8 mouse cellular contexts compared by ENCODE assay signal in genomic region chr11:98741051-98741620, GRCm38 (mm10). TPM values are rescaled to one million over a fixed set of nuclear protein-coding genes. Genes with fewer than 3 reads are reported as not detected.
A peak's percentile ranks its signal among the peaks of the same experiment; 100 is the strongest.
DNase-seq lines count a peak whose midpoint lies in the region; ATAC-seq and TF ChIP-seq lines count a peak whose summit lies in the region.

No protein-coding gene starts in this region.

- H3K4me3 ChIP-seq in neural tube, embryonic 11.5 days (ENCODE audit: low read depth, low read length): peak overlapping the region; percentile 89
- peak overlapping the region; percentile 96 for H3K4me3 ChIP-seq in intestine, postnatal 0 days (ENCODE audit: low read depth, low read length)
- H3K4me3 ChIP-seq in neural tube, embryonic 15.5 days (replicated peaks): peak overlapping the region; percentile 92

- peak; percentile 45 for DNase-seq in embryo, embryonic 10.5 days (ENCODE audit: low spot score)
- no peak for DNase-seq in embryo, embryonic 10 days (ENCODE audit: low spot score)
- DNase-seq in neural tube, embryonic 11.5 days (ENCODE audit: low spot score): no peak
- no peak for DNase-seq in neural tube, embryonic 10.5 days (ENCODE audit: extremely low spot score, low spot score)
- DNase-seq in cerebellum, postnatal 25 days: no peak
- DNase-seq in retina, embryonic 14.5 days (ENCODE audit: low spot score): no peak

- H3K4me2 ChIP-seq in neural tube, embryonic 11.5 days (ENCODE audit: low read depth): peak overlapping the region; percentile 74
- peak overlapping the region; percentile 91 for H3K4me2 ChIP-seq in intestine, postnatal 0 days (replicated peaks; ENCODE audit: low read depth)
- H3K4me2 ChIP-seq in neural tube, embryonic 15.5 days: peak overlapping the region; percentile 94

- TF ChIP-seq CTCF in intestine, postnatal 0 days (IDR thresholded peaks at IDR 0.05; ENCODE audit: low read depth): no peak

- H3K4me1 ChIP-seq in neural tube, embryonic 11.5 days (ENCODE audit: control insufficient read depth, insufficient read depth, low read length): peaks cover 46% of the 10 kb centered on the region
- peaks cover 21% of the 10 kb centered on the region; the same call in 1 of the 2 replicates for H3K4me1 ChIP-seq in intestine, postnatal 0 days (replicated peaks; ENCODE audit: control insufficient read depth, insufficient read depth, low read length)
- H3K4me1 ChIP-seq in neural tube, embryonic 15.5 days: peaks cover 66% of the 10 kb centered on the region

- no peaks in the 10 kb centered on the region for H3K27me3 ChIP-seq in neural tube, embryonic 11.5 days (ENCODE audit: control insufficient read depth, insufficient read depth, low read length)
- no peaks in the 10 kb centered on the region for H3K27me3 ChIP-seq in intestine, postnatal 0 days (replicated peaks; ENCODE audit: control insufficient read depth, insufficient read depth, low read length)
- no peaks in the 10 kb centered on the region for H3K27me3 ChIP-seq in neural tube, embryonic 15.5 days (replicated peaks)

- H3K9me3 ChIP-seq in neural tube, embryonic 11.5 days (ENCODE audit: control insufficient read depth, low read length): no peaks in the 10 kb centered on the region
- H3K9me3 ChIP-seq in intestine, postnatal 0 days (ENCODE audit: control insufficient read depth): no peaks in the 10 kb centered on the region
- no peaks in the 10 kb centered on the region for H3K9me3 ChIP-seq in neural tube, embryonic 15.5 days (replicated peaks)

- ATAC-seq in neural tube, embryonic 11.5 days (ENCODE audit: insufficient read depth, low FRiP score, low TSS enrichment): 0 out of 2 replicates have a peak, but pooled peaks have one; percentile 1
- no peak for ATAC-seq in intestine, postnatal 0 days
- no peak for ATAC-seq in neural tube, embryonic 15.5 days (ENCODE audit: low FRiP score)

- H3K9ac ChIP-seq in neural tube, embryonic 11.5 days (ENCODE audit: low read length): peak overlapping the region; percentile 92
- peak overlapping the region; percentile 97 for H3K9ac ChIP-seq in intestine, postnatal 0 days (ENCODE audit: low read depth, low read length)
- peak overlapping the region; percentile 98 for H3K9ac ChIP-seq in neural tube, embryonic 15.5 days (replicated peaks)

- WGBS in neural tube, embryonic 11.5 days: 1% methylated on average over 16 of the region's 17 CpGs
- 0% methylated on average over 17 of the region's 17 CpGs for WGBS in intestine, postnatal 0 days
- under 1% methylated on average over 17 of the region's 17 CpGs for WGBS in neural tube, embryonic 15.5 days

- no peaks in the 10 kb centered on the region for H3K36me3 ChIP-seq in neural tube, embryonic 11.5 days (ENCODE audit: control insufficient read depth, insufficient read depth, low read length)
- no peaks in the 10 kb centered on the region for H3K36me3 ChIP-seq in intestine, postnatal 0 days (ENCODE audit: control insufficient read depth, insufficient read depth)
- no peaks in the 10 kb centered on the region for H3K36me3 ChIP-seq in neural tube, embryonic 15.5 days

- peak overlapping the region; percentile 89 for H3K27ac ChIP-seq in neural tube, embryonic 11.5 days (ENCODE audit: low read depth, low read length)
- peak overlapping the region; percentile 98 for H3K27ac ChIP-seq in intestine, postnatal 0 days (ENCODE audit: low read depth, low read length)
- peak overlapping the region; percentile 99 for H3K27ac ChIP-seq in neural tube, embryonic 15.5 days (replicated peaks)

RNA-seq across cellular contexts. Expression of gene Thra, which starts 0.7 kb away (rescaled TPM):
- polyA plus RNA-seq in neural tube, embryonic 11.5 days (2014; fragmentation: Nextera tagmentation; extraction: Ambion mirVana): 32.0 and 34.7 TPM in 2 replicates
- 32.4 and 39.1 TPM in 2 replicates for polyA plus RNA-seq in intestine, postnatal 0 days (2015; fragmentation: Nextera tagmentation; extraction: Ambion mirVana)
- 104 and 125 TPM in 2 replicates for polyA plus RNA-seq in neural tube, embryonic 15.5 days (2015; fragmentation: Nextera tagmentation; extraction: Ambion mirVana)

RNA-seq across cellular contexts. Expression of gene Med24, which starts 11.9 kb away (rescaled TPM):
- polyA plus RNA-seq in neural tube, embryonic 11.5 days (2014; fragmentation: Nextera tagmentation; extraction: Ambion mirVana): 67.6 and 74.5 TPM in 2 replicates
- polyA plus RNA-seq in intestine, postnatal 0 days (2015; fragmentation: Nextera tagmentation; extraction: Ambion mirVana): 14.7 and 18.5 TPM in 2 replicates
- polyA plus RNA-seq in neural tube, embryonic 15.5 days (2015; fragmentation: Nextera tagmentation; extraction: Ambion mirVana): 59.6 and 60.9 TPM in 2 replicates

RNA-seq across cellular contexts. Expression of gene Nr1d1, which starts 34.0 kb away (rescaled TPM):
- polyA plus RNA-seq in neural tube, embryonic 11.5 days (2014; fragmentation: Nextera tagmentation; extraction: Ambion mirVana): 1.5 and 1.9 TPM in 2 replicates
- 4.1 and 5.1 TPM in 2 replicates for polyA plus RNA-seq in intestine, postnatal 0 days (2015; fragmentation: Nextera tagmentation; extraction: Ambion mirVana)
- 3.8 and 4.0 TPM in 2 replicates for polyA plus RNA-seq in neural tube, embryonic 15.5 days (2015; fragmentation: Nextera tagmentation; extraction: Ambion mirVana)

RNA-seq across cellular contexts. Expression of gene Csf3, which starts 40.1 kb away (rescaled TPM):
- polyA plus RNA-seq in neural tube, embryonic 11.5 days (2014; fragmentation: Nextera tagmentation; extraction: Ambion mirVana): not detected in 2 replicates
- 0.08 TPM in 1 of 2 replicates, not detected in the other for polyA plus RNA-seq in intestine, postnatal 0 days (2015; fragmentation: Nextera tagmentation; extraction: Ambion mirVana)
- polyA plus RNA-seq in neural tube, embryonic 15.5 days (2015; fragmentation: Nextera tagmentation; extraction: Ambion mirVana): not detected in 2 replicates

RNA-seq across cellular contexts. Expression of gene Msl1, which starts 54.2 kb away (rescaled TPM):
- polyA plus RNA-seq in neural tube, embryonic 11.5 days (2014; fragmentation: Nextera tagmentation; extraction: Ambion mirVana): 24.1 and 24.2 TPM in 2 replicates
- 12.6 and 15.1 TPM in 2 replicates for polyA plus RNA-seq in intestine, postnatal 0 days (2015; fragmentation: Nextera tagmentation; extraction: Ambion mirVana)
- polyA plus RNA-seq in neural tube, embryonic 15.5 days (2015; fragmentation: Nextera tagmentation; extraction: Ambion mirVana): 27.5 and 30.1 TPM in 2 replicates
